Mouse (Mus musculus) hindbrain, embryonic 10.5 days (tissue): ENCODE measurements around the gene Tbc1d10b. TPM values are rescaled to one million over a fixed set of nuclear protein-coding genes. Genes with fewer than 3 reads are reported as not detected.

Experiments
- DNase-seq: peaks from one replicate; pipeline ENCODE4 v3.0.0-alpha.2; 2017; ENCODE audit warnings: low spot score
- H3K27ac ChIP-seq: fragments of 300-500 bp; sonication (generic); 2 replicates; pipeline ENCODE4 v1.5.1; 2016; ENCODE audit warnings: mild to moderate bottlenecking, moderate library complexity
- H3K27me3 ChIP-seq: fragments of 300-500 bp; sonication (generic); 2 replicates; pipeline ENCODE4 v1.6.1; 2016; ENCODE audit warnings: mild to moderate bottlenecking; ENCODE audit not compliant: poor library complexity, insufficient read depth, severe bottlenecking
- H3K36me3 ChIP-seq: fragments of 300-500 bp; sonication (generic); 2 replicates; pipeline ENCODE4 v1.6.1; 2016; ENCODE audit warnings: mild to moderate bottlenecking, moderate library complexity
- H3K4me1 ChIP-seq: fragments of 300-500 bp; sonication (generic); replicated peaks from 2 replicates; pipeline ENCODE4 v1.6.1; 2016; ENCODE audit warnings: mild to moderate bottlenecking
- H3K4me3 ChIP-seq: fragments of 300-500 bp; sonication (generic); 2 replicates; pipeline ENCODE4 v1.5.1; 2016; ENCODE audit warnings: mild to moderate bottlenecking, moderate library complexity
- H3K9me3 ChIP-seq: fragments of 300-500 bp; sonication (generic); 2 replicates; pipeline ENCODE4 v1.6.1; 2016; ENCODE audit warnings: mild to moderate bottlenecking, moderate library complexity
- WGBS: fragments of 180-500 bp; shearing (Covaris S2); methylation state at CpG from one replicate; pipeline ENCODE4 v1.1.7; 2016; 5-methylcytosine and 5-hydroxymethylcytosine counted together
- polyA plus RNA-seq: library from polyadenylated mRNA; unstranded; fragments of >200 nt; fragmentation: Nextera tagmentation; extraction: Ambion mirVana; gene quantifications from 2 replicates; pipeline ENCODE4 v1.2.1, GENCODE M21; 2016

Tbc1d10b gene
- polyA plus RNA-seq, 1 experiment from 2014 or later: 28.2 TPM

GRCm38 (mm10) chr7:127153477-127153876, 54.8 kb downstream of the Tbc1d10b start:
- Histone ChIP-seq H3K9me3 (no peaks in the 10 kb centered on the region), H3K27ac (no peak overlapping the region), H3K27me3 (no peaks in the 10 kb centered on the region), H3K36me3 (no peaks in the 10 kb centered on the region), H3K4me3 (no peak overlapping the region), H3K4me1 (no peaks in the 10 kb centered on the region)
- WGBS: 84% methylated on average over 3 of the region's 3 CpGs
- DNase-seq: no peak

GRCm38 (mm10) chr7:127152464-127152863, 55.8 kb downstream of the Tbc1d10b start:
- no peaks in the 10 kb centered on the region for H3K36me3 ChIP-seq
- no peaks in the 10 kb centered on the region for H3K27me3 ChIP-seq
- no peak overlapping the region for H3K27ac ChIP-seq
- no peaks in the 10 kb centered on the region for H3K9me3 ChIP-seq
- no peaks in the 10 kb centered on the region for H3K4me1 ChIP-seq
- no peak for DNase-seq
- no peak overlapping the region for H3K4me3 ChIP-seq
- WGBS: 91% methylated on average over 6 of the region's 6 CpGs

GRCm38 (mm10) chr7:127147901-127148300, 60.4 kb downstream of the Tbc1d10b start:
- no peaks in the 10 kb centered on the region for H3K9me3 ChIP-seq
- H3K4me1 ChIP-seq: peaks cover 12% of the 10 kb centered on the region
- WGBS: 77% methylated on average over 3 of the region's 3 CpGs
- DNase-seq: no peak
- no peaks in the 10 kb centered on the region for H3K27me3 ChIP-seq
- no peak overlapping the region for H3K4me3 ChIP-seq
- H3K36me3 ChIP-seq: no peaks in the 10 kb centered on the region
- no peak overlapping the region for H3K27ac ChIP-seq

Other genes with a start within 250 kb of the Tbc1d10b start
- 92.5 and 103 TPM in 2 replicates for gene Cdipt, start 232.6 kb downstream of the Tbc1d10b start, polyA plus RNA-seq
- 0.63 and 1.0 TPM in 2 replicates for gene Cdiptos, start 232.4 kb downstream of the Tbc1d10b start, polyA plus RNA-seq
- 5.0 and 6.1 TPM in 2 replicates for gene Mvp, start 193.8 kb downstream of the Tbc1d10b start, polyA plus RNA-seq
- 0.25 and 0.55 TPM in 2 replicates for gene Pagr1b, start 192.0 kb downstream of the Tbc1d10b start, polyA plus RNA-seq
- 84.3 and 130 TPM in 2 replicates for gene Pagr1a, start 191.1 kb downstream of the Tbc1d10b start, polyA plus RNA-seq
- gene Gm42742, start 187.4 kb downstream of the Tbc1d10b start, polyA plus RNA-seq: 17.6 and 75.1 TPM in 2 replicates
- 3.3 and 4.4 TPM in 2 replicates for gene Prrt2, start 187.3 kb downstream of the Tbc1d10b start, polyA plus RNA-seq
- gene Maz, start 181.4 kb downstream of the Tbc1d10b start, polyA plus RNA-seq: 66.7 and 83.1 TPM in 2 replicates
- gene Kif22, start 166.0 kb downstream of the Tbc1d10b start, polyA plus RNA-seq: 161 and 193 TPM in 2 replicates
- not detected in 2 replicates for gene Zg16, start 121.1 kb downstream of the Tbc1d10b start, polyA plus RNA-seq
- 0.80 and 0.81 TPM in 2 replicates for gene AI467606, start 117.1 kb downstream of the Tbc1d10b start, polyA plus RNA-seq
- gene Qprt, start 86.2 kb downstream of the Tbc1d10b start, polyA plus RNA-seq: 2.6 and 4.9 TPM in 2 replicates
- not detected in 2 replicates for gene Spn, start 70.6 kb downstream of the Tbc1d10b start, polyA plus RNA-seq
- gene Cd2bp2, start 12.4 kb downstream of the Tbc1d10b start, polyA plus RNA-seq: 94.4 and 96.0 TPM in 2 replicates
- 13.0 and 17.7 TPM in 2 replicates for gene Mylpf, start 422 bp upstream of the Tbc1d10b start, polyA plus RNA-seq
- 78.7 and 81.0 TPM in 2 replicates for gene Zfp553, start 24.6 kb upstream of the Tbc1d10b start, polyA plus RNA-seq
- gene Sept1, start 24.7 kb upstream of the Tbc1d10b start, polyA plus RNA-seq: 32.4 and 33.8 TPM in 2 replicates
- gene Zfp771, start 35.8 kb upstream of the Tbc1d10b start, polyA plus RNA-seq: 62.4 and 70.1 TPM in 2 replicates
- gene Dctpp1, start 52.2 kb upstream of the Tbc1d10b start, polyA plus RNA-seq: 284 and 329 TPM in 2 replicates
- gene Sephs2, start 65.6 kb upstream of the Tbc1d10b start, polyA plus RNA-seq: 69.8 and 76.2 TPM in 2 replicates
- 0.68 and 0.98 TPM in 2 replicates for gene Itgal, start 87.8 kb upstream of the Tbc1d10b start, polyA plus RNA-seq
- 18.8 and 20.4 TPM in 2 replicates for gene Zfp768, start 137.1 kb upstream of the Tbc1d10b start, polyA plus RNA-seq
- gene Zfp747, start 167.6 kb upstream of the Tbc1d10b start, polyA plus RNA-seq: 7.9 and 9.5 TPM in 2 replicates
- 5.3 and 6.2 TPM in 2 replicates for gene 9130019O22Rik, start 178.7 kb upstream of the Tbc1d10b start, polyA plus RNA-seq
- 5.4 and 6.7 TPM in 2 replicates for gene E430018J23Rik, start 185.2 kb upstream of the Tbc1d10b start, polyA plus RNA-seq
- 6.6 and 7.1 TPM in 2 replicates for gene Zfp764, start 198.4 kb upstream of the Tbc1d10b start, polyA plus RNA-seq
- gene Zfp688, start 213.6 kb upstream of the Tbc1d10b start, polyA plus RNA-seq: 35.6 and 39.4 TPM in 2 replicates
- gene Zfp689, start 240.7 kb upstream of the Tbc1d10b start, polyA plus RNA-seq: 14.8 and 15.7 TPM in 2 replicates